Mouse (Mus musculus) mature B cell (primary cell): Measurements from ENCODE around the gene Dusp7.

Experiments used
- in situ Hi-C: fragments of 300-500 bp; cut with MboI; formaldehyde crosslinking; loops from 2 replicates; pipeline ENCODE4 v1.14.3; 2019

The Dusp7 gene

GRCm38 (mm10) chr9:106420608-106421007 is 52.2 kb downstream of the Dusp7 start:
- in situ Hi-C loops, result loop anchor here (5.0 kb wide), 2 partner anchors 73 to 138 kb away; partner anchors contain the start of gene Poc1a

GRCm38 (mm10) chr9:106421033-106421864 is 52.8 kb downstream of the Dusp7 start:
- in situ Hi-C loops, result loop anchor here (5.0 kb wide), 2 partner anchors 74 to 139 kb away; partner anchors contain the start of gene Poc1a

- in situ Hi-C loops, result loop anchor here (5.0 kb wide), 2 partner anchors 75 to 140 kb away; partner anchors contain the start of gene Poc1a
Observed at GRCm38 (mm10) chr9:106421865-106422160, 53.4 kb downstream of the Dusp7 start.
